Mouse (Mus musculus) intestine, postnatal 0 days (tissue): ENCODE measurements around the gene Gramd2. TPM values are rescaled to one million over a fixed set of nuclear protein-coding genes. Genes with fewer than 3 reads are reported as not detected.
A peak's percentile ranks its signal among the peaks of the same experiment; 100 is the strongest.

Experiments
- ATAC-seq: fragments of 200-750 bp; cut with Nextera tagmentation; 2 replicates; pipeline ENCODE4 v1.8.0; 2017; ENCODE audit warnings: mild to moderate bottlenecking, moderate TSS enrichment, moderate library complexity
- H3K27ac ChIP-seq: fragments of 300-500 bp; sonication (generic); 2 replicates; pipeline ENCODE4 v1.5.1; 2014; ENCODE audit warnings: mild to moderate bottlenecking, low read depth, low read length, moderate library complexity
- H3K27me3 ChIP-seq: fragments of 300-500 bp; sonication (generic); replicated peaks from 2 replicates; pipeline ENCODE4 v1.6.1; 2014; ENCODE audit warnings: low read length, mixed read lengths; ENCODE audit not compliant: control insufficient read depth, insufficient read depth
- H3K36me3 ChIP-seq: fragments of 300-500 bp; sonication (generic); 2 replicates; pipeline ENCODE4 v1.6.1; 2014; ENCODE audit warnings: mild to moderate bottlenecking, moderate library complexity; ENCODE audit not compliant: control insufficient read depth, insufficient read depth
- H3K4me1 ChIP-seq: fragments of 300-500 bp; sonication (generic); replicated peaks from 2 replicates; pipeline ENCODE4 v1.6.1; 2014; ENCODE audit warnings: antibody characterized with exemption, low read length, mixed read lengths; ENCODE audit not compliant: control insufficient read depth, insufficient read depth
- H3K4me2 ChIP-seq: fragments of 300-500 bp; sonication (generic); replicated peaks from 2 replicates; pipeline ENCODE4 v1.6.1; 2014; ENCODE audit warnings: low read depth, mild to moderate bottlenecking, moderate library complexity
- H3K4me3 ChIP-seq: fragments of 300-500 bp; sonication (generic); 2 replicates; pipeline ENCODE4 v1.5.1; 2014; ENCODE audit warnings: low read depth, low read length
- H3K9ac ChIP-seq: fragments of 300-500 bp; sonication (generic); 2 replicates; pipeline ENCODE4 v1.6.1; 2014; ENCODE audit warnings: mild to moderate bottlenecking, low read depth, low read length
- H3K9me3 ChIP-seq: fragments of 300-500 bp; sonication (generic); 2 replicates; pipeline ENCODE4 v1.6.1; 2016; ENCODE audit warnings: mixed run types; ENCODE audit not compliant: control insufficient read depth
- CTCF ChIP-seq: sonication (generic); IDR thresholded peaks from 2 replicates; pipeline ENCODE4 v1.5.1; 2016; ENCODE audit warnings: low read depth, mild to moderate bottlenecking, control low read depth, antibody characterized with exemption, moderate library complexity
- WGBS: fragments of 180-500 bp; shearing (Covaris S2); extraction: QIAGEN DNeasy Blood & Tissue Kit; methylation state at CpG from one replicate; pipeline ENCODE4 v1.1.7; 2014; 5-methylcytosine and 5-hydroxymethylcytosine counted together
- polyA plus RNA-seq: library from polyadenylated mRNA; unstranded; fragments of >200 nt; fragmentation: Nextera tagmentation; extraction: Ambion mirVana; gene quantifications from 2 replicates; pipeline ENCODE4 v1.2.1, GENCODE M21; 2015

Gene Gramd2
- polyA plus RNA-seq, 1 experiment from 2014 or later = 0.37 TPM

- Histone ChIP-seq H3K4me3 (no peak overlapping the region), H3K9me3 (no peaks in the 10 kb centered on the region), H3K9ac (no peak overlapping the region), H3K4me1 (peaks cover 19% of the 10 kb centered on the region; the same call in 1 of the 2 replicates), H3K27ac (no peak overlapping the region), H3K4me2 (no peak overlapping the region), H3K36me3 (peaks cover 14% of the 10 kb centered on the region), H3K27me3 (no peaks in the 10 kb centered on the region)
- 45% methylated on average over 2 of the region's 2 CpGs for WGBS
- ATAC-seq = no peak
- no peak for TF ChIP-seq CTCF
These were observed 25.4 kb upstream of the Gramd2 start for GRCm38 (mm10) chr9:59654450-59654983.

DNA sequence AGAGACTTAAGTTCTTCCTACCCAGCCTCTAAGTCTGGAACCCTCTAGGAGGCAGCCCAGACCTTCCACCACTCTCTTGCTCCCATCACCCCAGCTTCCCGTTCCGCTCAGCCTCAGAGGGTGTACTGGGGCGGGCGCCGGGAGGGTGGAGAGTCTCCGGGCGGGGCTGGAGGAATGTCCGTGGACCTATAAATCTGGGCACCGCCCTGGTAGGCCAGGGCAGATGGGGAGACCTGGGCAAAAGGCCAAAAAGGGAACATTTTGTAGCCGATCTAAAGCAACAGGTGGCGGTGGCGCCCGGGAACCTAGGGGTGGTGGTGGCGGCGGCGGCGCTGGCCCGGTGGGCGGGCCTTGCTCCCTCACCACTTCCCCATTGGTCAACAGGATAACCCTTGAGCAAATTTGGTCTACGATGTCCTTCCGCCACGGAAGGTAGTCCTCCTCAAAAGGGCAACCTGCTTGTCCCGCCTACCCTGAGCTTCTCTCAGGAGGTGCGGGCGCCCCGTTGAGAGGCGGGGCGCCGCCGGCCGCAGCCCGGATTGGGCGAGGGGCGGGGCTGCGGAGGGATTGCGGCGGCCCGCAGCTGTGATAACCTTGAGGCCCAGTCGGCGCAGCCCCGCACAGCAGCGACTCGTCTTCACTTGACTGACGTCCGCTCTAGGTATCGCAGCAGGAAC, 23.8 kb upstream of the Gramd2 start, which contains the start of gene Pkm:
TSS of gene Pkm (plus strand) at position 411 of the 677 bp plus-strand sequence.
- H3K4me3 ChIP-seq = peak within 1 kb of the TSS; percentile 72
- peak; percentile 91 for ATAC-seq
- no peaks in the 10 kb centered on the region for H3K9me3 ChIP-seq
- H3K27me3 ChIP-seq = no peaks in the 10 kb centered on the region
- H3K9ac ChIP-seq = peak within 1 kb of the TSS; percentile 69
- WGBS = 2% methylated on average over 41 of the region's 46 CpGs
- peak within 1 kb of the TSS; percentile 78 for H3K4me2 ChIP-seq
- TF ChIP-seq CTCF = peak; percentile 45
- H3K36me3 ChIP-seq = peaks cover 4% of the 10 kb centered on the region; the same call in 1 of the 2 replicates
- peak within 1 kb of the TSS; percentile 85 for H3K27ac ChIP-seq
- peaks cover 24% of the 10 kb centered on the region; the same call in 1 of the 2 replicates for H3K4me1 ChIP-seq

DNA sequence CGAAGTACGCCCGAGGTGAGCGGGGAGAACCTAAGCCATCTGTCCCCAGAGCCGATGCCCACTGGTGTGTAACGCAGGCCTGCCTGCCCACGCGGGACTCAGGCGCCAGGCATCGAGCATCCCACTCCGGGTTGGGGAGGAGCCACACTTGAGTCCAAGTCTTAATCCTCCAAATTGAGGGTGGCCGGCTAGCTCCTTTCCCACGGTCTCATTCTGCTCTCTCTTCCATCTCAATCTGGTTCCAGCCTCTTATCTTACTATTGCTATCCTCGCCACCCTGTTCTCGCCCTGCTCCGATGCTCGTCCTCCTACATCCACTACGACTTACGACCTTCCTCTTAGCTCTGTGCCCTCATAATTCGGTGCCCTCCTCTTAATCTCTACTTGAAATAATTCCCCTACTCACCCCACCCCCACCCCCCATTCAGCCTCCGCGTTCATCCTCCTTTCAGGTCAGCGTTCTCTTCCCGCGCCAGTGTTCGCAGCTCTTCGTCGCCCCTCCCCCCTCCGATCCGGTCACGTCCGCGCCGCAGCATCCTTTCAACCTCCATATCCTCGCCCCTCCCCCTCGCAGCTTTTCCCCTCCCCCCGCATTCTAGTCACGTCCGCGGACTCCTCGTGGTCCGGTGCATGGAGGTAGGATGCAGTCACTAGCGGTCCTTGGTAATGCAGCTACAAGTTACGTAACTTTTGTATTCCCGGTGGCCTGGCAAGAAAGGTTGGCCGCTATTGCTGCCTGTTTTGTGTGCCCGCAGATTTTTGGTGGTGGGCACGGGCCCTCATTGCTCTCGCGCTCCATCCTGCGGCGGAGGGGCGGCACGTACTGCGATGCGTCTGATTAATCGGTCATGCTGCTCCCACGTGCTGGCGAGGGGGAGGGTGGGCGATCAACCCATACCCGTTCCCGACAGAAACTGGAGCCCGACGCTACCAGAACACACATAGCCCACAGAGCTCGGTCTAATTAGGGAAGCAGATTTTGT, 23.0 kb upstream of the Gramd2 start:
- TF ChIP-seq CTCF = peak; percentile 71
- no peaks in the 10 kb centered on the region for H3K9me3 ChIP-seq
- peak overlapping the region; percentile 72 for H3K4me3 ChIP-seq
- H3K4me1 ChIP-seq = peaks cover 28% of the 10 kb centered on the region
- H3K9ac ChIP-seq = peak overlapping the region; percentile 69
- peaks cover 4% of the 10 kb centered on the region; the same call in 1 of the 2 replicates for H3K36me3 ChIP-seq
- peak overlapping the region; percentile 78 for H3K4me2 ChIP-seq
- ATAC-seq = no peak; the same call in 1 of the 2 replicates
- no peaks in the 10 kb centered on the region for H3K27me3 ChIP-seq
- peak overlapping the region; percentile 85 for H3K27ac ChIP-seq
- WGBS = under 1% methylated on average over 65 of the region's 65 CpGs

DNA sequence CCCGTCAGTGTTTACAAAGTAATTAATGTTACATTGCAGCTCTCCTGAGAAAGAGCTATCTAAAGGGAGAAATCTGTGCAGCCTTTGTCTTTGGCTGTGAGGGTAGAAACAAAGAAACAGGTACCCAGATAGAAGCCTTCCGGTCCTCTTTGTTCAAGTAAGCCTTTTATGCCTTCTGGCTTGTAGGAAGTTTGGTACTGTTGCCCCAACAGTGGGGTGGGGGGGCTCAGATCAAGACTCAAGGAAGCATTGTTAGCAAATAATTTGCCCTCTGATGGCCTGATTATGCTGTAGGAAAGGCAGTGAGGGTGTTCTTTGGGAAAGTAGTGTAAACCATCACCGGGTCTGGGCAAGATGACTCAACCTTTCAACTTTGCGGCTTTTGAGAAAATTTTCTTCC, 21.8 kb upstream of the Gramd2 start:
- peak overlapping the region; percentile 78 for H3K4me2 ChIP-seq
- no peaks in the 10 kb centered on the region for H3K9me3 ChIP-seq
- no peak for ATAC-seq
- H3K36me3 ChIP-seq = peaks cover 4% of the 10 kb centered on the region; the same call in 1 of the 2 replicates
- H3K27ac ChIP-seq = no peak overlapping the region
- TF ChIP-seq CTCF = no peak
- H3K9ac ChIP-seq = no peak overlapping the region
- 10% methylated on average over 4 of the region's 4 CpGs for whole genome bisulfite sequencing
- H3K4me1 ChIP-seq = peaks cover 27% of the 10 kb centered on the region
- peak overlapping the region; percentile 72; the same call in 1 of the 2 replicates for H3K4me3 ChIP-seq
- H3K27me3 ChIP-seq = no peaks in the 10 kb centered on the region

DNA sequence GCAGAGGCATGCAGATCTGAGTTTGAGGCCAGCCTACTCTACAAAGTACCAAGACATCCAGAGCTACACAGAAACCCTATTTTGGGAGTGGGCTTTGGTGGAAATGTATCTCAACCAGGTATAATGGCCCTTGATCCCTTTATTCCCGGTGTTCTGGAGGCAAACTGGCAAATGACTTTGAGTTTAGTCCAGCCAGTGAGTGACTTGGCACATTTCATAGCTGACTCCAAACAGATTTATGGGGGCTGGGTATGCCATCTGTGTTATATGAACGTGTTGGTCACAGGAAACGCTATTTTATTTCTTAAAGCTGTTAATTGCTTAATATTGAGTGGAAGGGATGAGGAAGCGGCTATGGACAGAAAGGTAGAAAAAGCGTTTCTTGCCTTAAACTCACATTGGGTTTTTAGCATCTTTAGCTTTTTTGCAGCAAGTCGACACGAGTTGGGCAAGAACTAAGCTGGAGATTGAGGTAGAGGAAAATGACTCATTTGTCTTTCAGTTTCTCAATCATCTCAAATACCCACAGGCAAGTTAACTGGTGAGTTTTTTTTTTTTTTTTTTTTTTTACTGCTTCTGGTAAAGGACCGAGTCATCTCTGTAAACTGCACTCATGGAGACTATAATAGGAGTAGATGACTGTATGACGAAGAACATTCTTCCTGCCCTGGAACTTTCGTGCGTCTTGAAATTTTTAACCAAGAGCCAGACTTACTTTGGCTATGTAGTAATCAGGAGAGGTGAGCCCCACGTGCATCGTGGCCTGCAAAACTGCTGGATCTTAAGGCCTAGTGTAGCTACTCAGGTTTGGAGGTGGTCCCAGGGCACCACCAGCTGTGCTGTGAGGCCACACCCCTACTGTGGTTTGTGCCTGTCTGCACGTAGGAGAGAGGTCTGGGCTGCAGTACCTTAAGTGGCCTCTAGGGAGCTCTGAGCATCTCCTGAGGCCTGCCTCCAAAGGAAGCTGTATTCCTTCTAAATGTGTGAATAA, 20.6 kb upstream of the Gramd2 start:
- Histone ChIP-seq H3K36me3 (peaks cover 4% of the 10 kb centered on the region; the same call in 1 of the 2 replicates), H3K27me3 (no peaks in the 10 kb centered on the region), H3K4me3 (no peak overlapping the region), H3K9me3 (no peaks in the 10 kb centered on the region), H3K27ac (peak overlapping the region; percentile 52; the same call in 1 of the 2 replicates), H3K4me1 (peaks cover 30% of the 10 kb centered on the region), H3K9ac (no peak overlapping the region), H3K4me2 (peak overlapping the region; percentile 51)
- TF ChIP-seq CTCF = peak; percentile 89
- no peak for ATAC-seq
- WGBS = 19% methylated on average over 14 of the region's 14 CpGs
